Mouse (Mus musculus): ENCODE measurements at regions not wholly inside any gene's neighbourhood (a gene's known extent, or its start where the extent isn't known, plus 50 kb on each side); places are given as distances from the start of the nearest gene placed in this dataset.

DNA sequence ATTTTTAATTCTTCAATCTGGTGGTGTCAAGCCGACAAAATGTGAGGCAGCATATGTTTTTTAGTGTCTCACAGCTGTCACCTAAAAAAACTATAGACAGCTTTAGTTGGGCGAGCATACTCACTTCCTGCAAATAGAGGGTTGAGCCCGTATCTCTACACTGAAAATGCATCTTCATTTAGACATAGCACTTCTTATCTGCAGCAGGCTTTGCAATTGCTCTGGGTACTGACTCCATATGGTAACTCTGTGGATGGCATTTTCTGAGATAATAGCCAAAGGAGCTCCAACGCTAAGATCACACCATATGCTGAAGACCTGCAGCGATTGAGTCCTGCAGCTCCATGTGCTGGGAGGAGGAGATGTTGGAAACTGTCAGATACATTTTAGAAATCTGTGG is 49.8 kb upstream of the Grm8 start:
- TF ChIP-seq CTCF (conservative IDR thresholded peaks at IDR 0.05) = no peak
- peak; percentile 27 to 69 for DNase-seq (ENCODE audit: low spot score in 2 of 2)
- Histone ChIP-seq H3K27ac (no peak overlapping the region), H3K4me3 (no peak overlapping the region)

Measured in layer of hippocampus, adult 2 months (tissue).